Mouse (Mus musculus): ENCODE results near the gene Dach1. TPM values are rescaled to one million over a fixed set of nuclear protein-coding genes. Genes with fewer than 3 reads are reported as not detected.

Gene Dach1
- polyA plus RNA-seq (2014; fragmentation: Illumina TruSeq; extraction: RNeasy Lipid Tissue Mini Kit (QIAGEN cat#74804); ENCODE audit: low read depth, low replicate concordance), result 1.4 TPM

DNA sequence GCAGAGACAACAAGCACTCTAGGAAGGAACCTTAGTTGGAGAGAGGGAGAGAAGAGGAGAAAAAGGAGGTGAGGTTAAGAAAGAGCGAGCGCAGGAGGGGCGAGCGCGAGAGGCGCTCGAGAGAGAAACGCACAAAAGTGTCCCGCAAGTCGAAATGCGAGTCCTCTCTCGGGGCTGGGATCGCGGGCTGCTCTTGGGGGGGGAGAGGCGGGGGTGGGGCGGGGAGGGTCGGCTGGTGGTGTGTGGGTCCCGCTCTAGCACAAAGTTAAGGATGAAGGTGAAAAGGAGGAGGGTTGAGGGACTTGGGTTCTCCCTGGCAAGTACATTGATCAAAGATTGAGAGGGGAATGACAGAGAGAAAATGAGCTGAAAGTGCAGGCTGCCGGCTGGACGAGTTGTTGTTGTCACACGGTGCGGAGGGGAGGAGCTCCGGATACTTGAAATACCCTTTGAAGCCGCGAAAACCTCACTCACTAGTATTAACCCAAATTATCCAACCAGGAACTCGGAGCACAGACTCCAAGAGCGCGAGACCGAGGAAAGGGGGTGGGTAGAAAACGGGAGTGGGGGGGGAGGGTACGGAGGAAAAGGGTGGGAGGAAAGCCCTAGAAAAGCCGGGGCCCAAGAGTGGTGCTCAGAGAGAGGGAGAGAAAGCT, at the start of gene Dach1:
TSS of gene Dach1 (minus strand) at position 345 of the 656 bp plus-strand sequence.

